Mouse (Mus musculus) kidney, adult 2 months (tissue): ENCODE measurements around the gene Anks1. TPM values are rescaled to one million over a fixed set of nuclear protein-coding genes. Genes with fewer than 3 reads are reported as not detected.
A peak's percentile ranks its signal among the peaks of the same experiment; 100 is the strongest.

Experiments
- DNase-seq: peaks from one replicate; pipeline ENCODE4 v3.0.0; 2021
- H3K27ac ChIP-seq: fragments of 200-500 bp; 2 replicates; pipeline ENCODE4 v1.5.1; 2012; ENCODE audit warnings: low read depth, low read length, control low read depth, inconsistent platforms; ENCODE audit not compliant: insufficient read depth
- H3K27me3 ChIP-seq: fragments of 200-500 bp; replicated peaks from 2 replicates; pipeline ENCODE4 v1.6.1; 2012; ENCODE audit warnings: mild to moderate bottlenecking, moderate library complexity, low read length, inconsistent platforms; ENCODE audit not compliant: control insufficient read depth, insufficient read depth
- H3K36me3 ChIP-seq: fragments of 200-500 bp; 2 replicates; pipeline ENCODE4 v1.6.1; 2012; ENCODE audit warnings: mild to moderate bottlenecking, moderate library complexity, low read length, inconsistent platforms; ENCODE audit not compliant: control insufficient read depth, insufficient read depth
- H3K4me1 ChIP-seq: fragments of 200-500 bp; 2 replicates; pipeline ENCODE4 v1.6.1; 2011; ENCODE audit warnings: low read length; ENCODE audit not compliant: control insufficient read depth, insufficient read depth
- H3K4me3 ChIP-seq: fragments of 200-500 bp; 2 replicates; pipeline ENCODE4 v1.5.1; 2011; ENCODE audit warnings: mild to moderate bottlenecking, low read depth, low read length, control low read depth; ENCODE audit not compliant: insufficient read depth
- CTCF ChIP-seq: fragments of 200-500 bp; conservative IDR thresholded peaks from 2 replicates; pipeline ENCODE4 v1.5.1; 2011; ENCODE audit warnings: low read depth, mild to moderate bottlenecking, control low read depth, low read length, moderate library complexity, mixed read lengths; ENCODE audit not compliant: insufficient read depth, insufficient read length
- POLR2A ChIP-seq: fragments of 200-500 bp; IDR thresholded peaks from one replicate; pipeline ENCODE4 v1.6.1; 2011; ENCODE audit warnings: low read depth, low read length, control low read depth
- WGBS: fragments of 180-500 bp; shearing (Covaris S2); methylation state at CpG from one replicate; pipeline ENCODE4 v1.1.7; 2018; 5-methylcytosine and 5-hydroxymethylcytosine counted together
- polyA plus RNA-seq: library from polyadenylated mRNA; depleted of rRNA; stranded (reverse); fragments of >200 nt; gene quantifications from 2 replicates; pipeline ENCODE4 v1.2.3, GENCODE M21; 2012

Gene Anks1
- polyA plus RNA-seq, 1 experiment = 36.7 TPM

DNA sequence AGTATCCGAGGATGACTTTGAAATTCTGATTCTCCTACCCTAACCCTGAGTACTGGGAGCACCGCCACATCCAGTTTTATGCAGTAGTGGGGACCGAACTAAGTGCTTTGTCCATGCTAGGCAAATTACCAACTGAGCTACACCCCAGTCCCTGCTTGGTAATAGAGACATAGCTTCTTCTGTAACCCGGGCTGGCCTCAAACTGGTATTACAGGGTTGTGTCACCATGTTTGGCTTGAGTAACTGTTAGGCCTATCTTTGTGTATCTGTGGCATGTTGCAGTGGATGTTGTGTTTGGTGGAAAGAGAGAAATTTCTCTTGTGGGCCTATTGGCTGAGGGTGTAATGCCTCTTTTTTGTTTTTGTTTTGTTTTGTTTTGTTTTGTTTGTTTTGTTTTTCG, 21.2 kb downstream of the Anks1 start:
- H3K27ac ChIP-seq = no peak overlapping the region
- H3K36me3 ChIP-seq = no peaks in the 10 kb centered on the region
- TF ChIP-seq CTCF = no peak
- TF ChIP-seq POLR2A = no peak
- no peak for DNase-seq
- no peaks in the 10 kb centered on the region for H3K27me3 ChIP-seq
- H3K4me3 ChIP-seq = no peak overlapping the region
- 94% methylated on average over 5 of the region's 5 CpGs for WGBS
- 0 out of 2 replicates have a peak, but pooled peaks cover 4% of the 10 kb centered on the region for H3K4me1 ChIP-seq

DNA sequence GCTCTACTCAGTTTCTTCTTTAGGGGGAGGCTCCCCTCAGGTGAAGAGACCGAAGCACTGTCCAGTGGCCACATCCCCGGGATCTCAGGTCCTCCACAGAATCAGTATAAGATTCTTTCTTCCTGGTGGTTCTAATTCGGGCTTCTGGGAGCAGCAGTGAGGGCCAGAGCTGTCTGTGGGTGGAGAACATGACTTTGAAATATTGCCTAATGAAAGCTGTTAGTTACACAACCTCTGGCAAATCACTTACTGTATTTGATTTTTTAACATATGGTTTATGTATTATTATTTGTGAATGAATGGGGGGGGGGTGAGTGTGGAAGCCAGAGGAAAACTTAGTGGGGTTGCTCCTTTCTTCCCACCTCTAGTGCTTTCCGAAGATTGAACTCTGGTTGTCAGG, 22.7 kb downstream of the Anks1 start:
- no peaks in the 10 kb centered on the region for H3K36me3 ChIP-seq
- 65% methylated on average over 4 of the region's 4 CpGs for WGBS
- DNase-seq = no peak
- 0 out of 2 replicates have a peak, but pooled peaks cover under 1% of the 10 kb centered on the region for H3K4me1 ChIP-seq
- no peak overlapping the region for H3K4me3 ChIP-seq
- H3K27ac ChIP-seq = no peak overlapping the region
- TF ChIP-seq POLR2A = no peak
- no peak for TF ChIP-seq CTCF
- H3K27me3 ChIP-seq = no peaks in the 10 kb centered on the region

DNA sequence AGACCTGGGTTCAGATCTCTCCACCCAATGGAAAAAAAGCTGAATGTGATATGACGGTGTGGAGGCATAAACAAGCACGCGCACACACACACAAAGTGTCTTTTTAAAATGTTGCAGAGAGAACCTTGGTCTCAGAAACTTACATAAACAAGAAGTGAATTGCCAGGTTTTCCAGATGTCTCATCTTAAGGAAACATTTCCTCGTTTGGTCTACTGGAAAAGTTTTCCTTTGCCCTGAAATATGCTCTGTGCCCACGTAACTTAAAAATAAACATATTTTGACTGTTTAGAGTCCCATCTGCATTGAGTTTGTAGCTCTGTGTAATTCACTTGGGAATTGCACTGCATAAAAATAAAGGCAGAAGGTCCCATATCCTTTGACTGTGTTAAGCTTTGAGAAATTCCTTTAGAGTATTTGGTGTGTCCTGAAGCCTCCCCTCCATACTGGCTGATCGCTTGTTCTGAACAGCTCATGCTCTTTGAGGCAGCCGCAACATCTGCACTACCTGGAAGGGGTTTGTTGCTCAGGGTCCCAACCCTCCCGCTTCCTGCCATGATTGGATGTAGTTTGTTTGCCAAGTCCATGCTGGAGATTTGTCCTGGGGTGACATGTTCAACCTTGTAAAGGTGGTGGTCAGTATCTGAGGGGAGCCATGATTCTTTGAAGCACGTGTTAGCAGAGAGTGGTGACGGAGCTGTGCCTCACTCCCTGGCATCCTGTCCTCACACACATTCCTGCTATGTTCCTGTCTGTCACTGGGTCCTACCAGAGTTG, 25.2 kb downstream of the Anks1 start:
- H3K36me3 ChIP-seq = no peaks in the 10 kb centered on the region
- H3K4me1 ChIP-seq = peaks cover 3% of the 10 kb centered on the region
- WGBS = 85% methylated on average over 10 of the region's 10 CpGs
- H3K4me3 ChIP-seq = no peak overlapping the region
- no peaks in the 10 kb centered on the region for H3K27me3 ChIP-seq
- TF ChIP-seq CTCF = no peak
- no peak for TF ChIP-seq POLR2A
- H3K27ac ChIP-seq = no peak overlapping the region
- DNase-seq = no peak

DNA sequence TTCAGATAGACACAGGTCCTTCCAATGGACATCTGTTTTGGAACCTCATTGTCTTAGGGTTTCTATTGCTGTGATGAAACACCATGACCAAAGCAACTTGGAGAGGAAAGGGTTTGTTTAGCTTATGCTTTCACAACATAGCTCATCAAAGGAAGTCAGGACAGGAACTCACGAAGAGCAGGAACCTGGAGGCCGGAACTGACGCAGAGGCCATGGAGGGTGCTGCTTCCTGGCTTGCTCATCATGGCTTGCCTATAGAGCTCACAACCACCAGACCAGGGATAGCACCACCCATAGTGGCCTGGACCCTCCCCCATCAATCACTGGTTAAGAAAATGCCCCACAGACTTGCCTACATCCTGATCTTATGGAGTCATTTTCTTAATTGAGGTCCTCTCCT, 26.0 kb downstream of the Anks1 start:
- no peaks in the 10 kb centered on the region for H3K36me3 ChIP-seq
- H3K4me1 ChIP-seq = peaks cover 3% of the 10 kb centered on the region
- no peak for DNase-seq
- H3K27me3 ChIP-seq = no peaks in the 10 kb centered on the region
- WGBS = 84% methylated on average over 3 of the region's 3 CpGs
- no peak overlapping the region for H3K27ac ChIP-seq
- no peak overlapping the region for H3K4me3 ChIP-seq
- TF ChIP-seq POLR2A (no peak), CTCF (no peak)

GRCm38 (mm10) chr17:27937054-27937615, 28.0 kb downstream of the Anks1 start:
- H3K4me3 ChIP-seq = no peak overlapping the region
- no peak overlapping the region for H3K27ac ChIP-seq
- WGBS = 77% methylated on average over 4 of the region's 4 CpGs
- peaks cover 6% of the 10 kb centered on the region for H3K4me1 ChIP-seq
- no peaks in the 10 kb centered on the region for H3K36me3 ChIP-seq
- no peak for TF ChIP-seq POLR2A
- no peak for TF ChIP-seq CTCF
- no peaks in the 10 kb centered on the region for H3K27me3 ChIP-seq
- DNase-seq = no peak

GRCm38 (mm10) chr17:27938121-27938754, 29.1 kb downstream of the Anks1 start:
- peak overlapping the region; percentile 4; the same call in 1 of the 2 replicates for H3K27ac ChIP-seq
- DNase-seq = peak; percentile 32
- peaks cover 6% of the 10 kb centered on the region for H3K4me1 ChIP-seq
- no peaks in the 10 kb centered on the region for H3K36me3 ChIP-seq
- no peak overlapping the region for H3K4me3 ChIP-seq
- TF ChIP-seq CTCF (no peak), POLR2A (no peak)
- no peaks in the 10 kb centered on the region for H3K27me3 ChIP-seq
- 52% methylated on average over 12 of the region's 12 CpGs for WGBS

DNA sequence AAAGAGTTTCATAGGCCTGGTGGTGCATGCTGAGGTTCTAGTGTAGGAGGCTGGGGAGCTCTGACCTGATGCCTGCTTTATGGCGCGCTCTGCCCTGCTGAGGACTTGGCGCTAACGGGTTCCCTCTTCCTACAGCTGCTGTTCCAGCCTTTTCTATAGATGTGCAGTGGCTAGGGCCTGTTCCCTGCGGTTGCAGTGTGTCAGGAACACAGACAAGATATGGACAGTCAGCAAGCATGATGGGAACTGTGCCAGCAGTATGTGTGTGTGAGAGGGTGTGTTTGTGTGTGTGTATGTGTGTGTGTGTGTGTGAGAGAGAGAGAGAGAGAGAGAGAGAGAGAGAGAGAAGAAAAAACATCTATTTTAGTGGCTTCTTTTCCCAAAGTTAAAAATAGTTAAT, 29.9 kb downstream of the Anks1 start:
- peaks cover 6% of the 10 kb centered on the region for H3K4me1 ChIP-seq
- H3K36me3 ChIP-seq = no peaks in the 10 kb centered on the region
- WGBS = 82% methylated on average over 5 of the region's 5 CpGs
- no peak overlapping the region; the same call in 1 of the 2 replicates for H3K27ac ChIP-seq
- H3K4me3 ChIP-seq = no peak overlapping the region
- TF ChIP-seq POLR2A (no peak), CTCF (no peak)
- no peak for DNase-seq
- H3K27me3 ChIP-seq = no peaks in the 10 kb centered on the region
